24 mouse cellular contexts compared by ENCODE assay signal in genomic region chr8:32959326-32960064, GRCm38 (mm10).
A peak's percentile ranks its signal among the peaks of the same experiment; 100 is the strongest.
DNase-seq lines count a peak whose midpoint lies in the region; ATAC-seq lines count a peak whose summit lies in the region.
"Had no signal": no experiment of that assay in that cellular context is flagged by ENCODE, and none has a peak within 500 bp of the region (broad histone marks: within the 10 kb centered on the region; RNA-seq: fewer than 3 reads in every experiment).

No protein-coding gene starts in this region.

- no peak for ATAC-seq in embryonic facial prominence, embryonic 14.5 days (ENCODE audit: low read depth)
- ATAC-seq in midbrain, embryonic 12.5 days (ENCODE audit: low FRiP score, low read depth) = peak; percentile 88
- ATAC-seq in hindbrain, embryonic 15.5 days (ENCODE audit: low FRiP score, low read depth) = 0 out of 2 replicates have a peak, but pooled peaks have one; percentile 66
- ATAC-seq: CD4-positive, CD25-positive, alpha-beta regulatory T cell, adult 4 months; inflammation-experienced regulatory T-cells, adult 6 months; liver, embryonic 12.5 days; Patski had no signal

- DNase-seq in embryonic facial prominence, embryonic 14.5 days (ENCODE audit: low spot score) = peak; percentile 17
- DNase-seq in embryonic facial prominence, embryonic 10.5 days (ENCODE audit: low spot score) = no peak
- no peak for DNase-seq in midbrain, embryonic 10.5 days (ENCODE audit: low spot score)
- DNase-seq in B cell, adult 2 months = no peak
- DNase-seq in cerebellum, postnatal 36 days = no peak
- no peak for DNase-seq in left cerebral cortex, postnatal 25 days (ENCODE audit: low spot score in 2 of 2)
- DNase-seq: adrenal gland, adult 8-10 months; cerebellum, postnatal 14 days; embryo, embryonic 11 days; heart, postnatal 14 days; kidney, adult 2 months; kidney, postnatal 25 days; lung, adult 2 months; right cerebral cortex, postnatal 25 days had no signal

- no peaks in the 10 kb centered on the region for H3K4me1 ChIP-seq in embryonic facial prominence, embryonic 14.5 days (ENCODE audit: control insufficient read depth, insufficient read depth, low read length)
- H3K4me1 ChIP-seq in embryonic facial prominence, embryonic 10.5 days = no peaks in the 10 kb centered on the region
- H3K4me1 ChIP-seq in midbrain, embryonic 12.5 days = 0 out of 2 replicates have a peak, but pooled peaks cover 5% of the 10 kb centered on the region
- H3K4me1 ChIP-seq in midbrain, embryonic 10.5 days = no peaks in the 10 kb centered on the region; the same call in 1 of the 2 replicates
- H3K4me1 ChIP-seq in hindbrain, embryonic 15.5 days (replicated peaks) = no peaks in the 10 kb centered on the region
- H3K4me1 ChIP-seq: heart, embryonic 12.5 days; limb, embryonic 12.5 days; liver, embryonic 12.5 days; megakaryocyte, embryonic 14.5 days had no signal

- no peak overlapping the region for H3K27ac ChIP-seq in embryonic facial prominence, embryonic 14.5 days (replicated peaks; ENCODE audit: low read depth, low read length)
- H3K27ac ChIP-seq in embryonic facial prominence, embryonic 10.5 days (replicated peaks) = no peak overlapping the region
- peak overlapping the region; percentile 54 for H3K27ac ChIP-seq in midbrain, embryonic 12.5 days (replicated peaks)
- no peak overlapping the region; the same call in 1 of the 2 replicates for H3K27ac ChIP-seq in midbrain, embryonic 10.5 days (replicated peaks)
- no peak overlapping the region for H3K27ac ChIP-seq in hindbrain, embryonic 15.5 days (replicated peaks)
- H3K27ac ChIP-seq: limb, embryonic 12.5 days; liver, embryonic 12.5 days had no signal

- H3K27me3 ChIP-seq in embryonic facial prominence, embryonic 14.5 days (replicated peaks; ENCODE audit: control insufficient read depth, insufficient read depth, low read length) = no peaks in the 10 kb centered on the region
- no peaks in the 10 kb centered on the region for H3K27me3 ChIP-seq in embryonic facial prominence, embryonic 10.5 days (replicated peaks; ENCODE audit: low read depth, poor library complexity, severe bottlenecking)
- H3K27me3 ChIP-seq in midbrain, embryonic 12.5 days = no peaks in the 10 kb centered on the region
- H3K27me3 ChIP-seq in midbrain, embryonic 10.5 days (ENCODE audit: low read depth, poor library complexity, severe bottlenecking) = no peaks in the 10 kb centered on the region
- no peaks in the 10 kb centered on the region for H3K27me3 ChIP-seq in hindbrain, embryonic 15.5 days
- H3K27me3 ChIP-seq: heart, embryonic 12.5 days; limb, embryonic 12.5 days; liver, embryonic 12.5 days; megakaryocyte, embryonic 14.5 days; Patski had no signal

- H3K9me3 ChIP-seq in embryonic facial prominence, embryonic 14.5 days (ENCODE audit: control insufficient read depth, low read length) = 0 out of 2 replicates have a peak, but pooled peaks cover 7% of the 10 kb centered on the region
- peaks cover 8% of the 10 kb centered on the region; the same call in 1 of the 2 replicates for H3K9me3 ChIP-seq in embryonic facial prominence, embryonic 10.5 days
- 0 out of 2 replicates have a peak, but pooled peaks cover 4% of the 10 kb centered on the region for H3K9me3 ChIP-seq in midbrain, embryonic 12.5 days
- no peaks in the 10 kb centered on the region; the same call in 1 of the 2 replicates for H3K9me3 ChIP-seq in midbrain, embryonic 10.5 days (replicated peaks)
- no peaks in the 10 kb centered on the region for H3K9me3 ChIP-seq in hindbrain, embryonic 15.5 days

- no peak overlapping the region for H3K4me3 ChIP-seq in embryonic facial prominence, embryonic 14.5 days (ENCODE audit: low read depth, low read length)
- H3K4me3 ChIP-seq in embryonic facial prominence, embryonic 10.5 days = no peak overlapping the region
- H3K4me3 ChIP-seq in midbrain, embryonic 12.5 days = no peak overlapping the region
- H3K4me3 ChIP-seq in midbrain, embryonic 10.5 days = no peak overlapping the region
- no peak overlapping the region for H3K4me3 ChIP-seq in hindbrain, embryonic 15.5 days
- H3K4me3 ChIP-seq: heart, embryonic 12.5 days; limb, embryonic 12.5 days; liver, embryonic 12.5 days; megakaryocyte, embryonic 14.5 days; myocyte had no signal

- 80% methylated on average over 12 of the region's 12 CpGs for WGBS in embryonic facial prominence, embryonic 14.5 days
- WGBS in embryonic facial prominence, embryonic 10.5 days = 90% methylated on average over 12 of the region's 12 CpGs
- 63% methylated on average over 12 of the region's 12 CpGs for WGBS in midbrain, embryonic 12.5 days
- WGBS in midbrain, embryonic 10.5 days = 88% methylated on average over 12 of the region's 12 CpGs
- 63% methylated on average over 12 of the region's 12 CpGs for WGBS in hindbrain, embryonic 15.5 days

- H3K9ac ChIP-seq in embryonic facial prominence, embryonic 14.5 days (ENCODE audit: low read depth, low read length) = no peak overlapping the region
- no peak overlapping the region for H3K9ac ChIP-seq in midbrain, embryonic 12.5 days (replicated peaks)
- no peak overlapping the region for H3K9ac ChIP-seq in hindbrain, embryonic 15.5 days
- H3K9ac ChIP-seq: heart, embryonic 12.5 days; limb, embryonic 12.5 days; liver, embryonic 12.5 days had no signal

- intact Hi-C loops in left cerebral cortex, postnatal 25 days (cut with DNase I) = no loop called here

- no peaks in the 10 kb centered on the region for H3K36me3 ChIP-seq in embryonic facial prominence, embryonic 14.5 days (ENCODE audit: control insufficient read depth, insufficient read depth, low read length)
- no peaks in the 10 kb centered on the region for H3K36me3 ChIP-seq in embryonic facial prominence, embryonic 10.5 days (replicated peaks)
- H3K36me3 ChIP-seq in midbrain, embryonic 12.5 days = no peaks in the 10 kb centered on the region
- H3K36me3 ChIP-seq in midbrain, embryonic 10.5 days = no peaks in the 10 kb centered on the region
- H3K36me3 ChIP-seq in hindbrain, embryonic 15.5 days = no peaks in the 10 kb centered on the region
- H3K36me3 ChIP-seq: heart, embryonic 12.5 days; limb, embryonic 12.5 days; liver, embryonic 12.5 days had no signal

- no peak overlapping the region for H3K4me2 ChIP-seq in embryonic facial prominence, embryonic 14.5 days (ENCODE audit: low read depth, low read length)
- no peak overlapping the region for H3K4me2 ChIP-seq in midbrain, embryonic 12.5 days (replicated peaks)
- H3K4me2 ChIP-seq in hindbrain, embryonic 15.5 days = no peak overlapping the region
- H3K4me2 ChIP-seq: heart, embryonic 12.5 days; limb, embryonic 12.5 days; liver, embryonic 12.5 days had no signal
